ENCODE assay signal across 12 mouse cellular contexts in genomic region chr19:37241201-37241600, GRCm38 (mm10). TPM values are rescaled to one million over a fixed set of nuclear protein-coding genes. Genes with fewer than 3 reads are reported as not detected.
DNase-seq lines count a peak whose midpoint lies in the region; ATAC-seq and TF ChIP-seq lines count a peak whose summit lies in the region.
"Had no signal": no experiment of that assay in that cellular context is flagged by ENCODE, and none has a peak within 500 bp of the region (broad histone marks: within the 10 kb centered on the region; RNA-seq: fewer than 3 reads in every experiment).

No protein-coding gene starts in this region.

- no peak for ATAC-seq in kidney, embryonic 15.5 days (replicated peaks; ENCODE audit: low FRiP score)
- ATAC-seq: forebrain, embryonic 16.5 days had no signal

- no peaks in the 10 kb centered on the region for H3K4me1 ChIP-seq in kidney, adult 2 months (ENCODE audit: control insufficient read depth, insufficient read depth, low read length)
- no peaks in the 10 kb centered on the region for H3K4me1 ChIP-seq in kidney, embryonic 15.5 days

- no peaks in the 10 kb centered on the region for H3K27me3 ChIP-seq in kidney, adult 2 months (replicated peaks; ENCODE audit: control insufficient read depth, insufficient read depth, low read length)
- peaks cover 18% of the 10 kb centered on the region for H3K27me3 ChIP-seq in kidney, embryonic 15.5 days

- no peaks in the 10 kb centered on the region for H3K9me3 ChIP-seq in kidney, embryonic 15.5 days (replicated peaks)
- H3K9me3 ChIP-seq: limb, embryonic 13.5 days had no signal

- no peak overlapping the region for H3K9ac ChIP-seq in kidney, embryonic 15.5 days
- H3K9ac ChIP-seq: hindbrain, embryonic 14.5 days; limb, embryonic 13.5 days had no signal

- peak; percentile 33 for DNase-seq in kidney, adult 2 months
- peak; percentile 42 for DNase-seq in thymus, postnatal 14 days
- DNase-seq in thymus, postnatal 36 days: no peak
- peak; percentile 46 for DNase-seq in ZHBTc4 (ENCODE audit: low read depth, low spot score)
- no peak for DNase-seq in spleen, adult 18-20 months
- no peak for DNase-seq in layer of hippocampus, postnatal 36 days
- DNase-seq: kidney, postnatal 10 days; right cerebral cortex, adult 18-20 months had no signal

- no peak overlapping the region for H3K4me2 ChIP-seq in kidney, embryonic 15.5 days
- H3K4me2 ChIP-seq: hindbrain, embryonic 14.5 days; limb, embryonic 13.5 days had no signal

- no peak overlapping the region for H3K4me3 ChIP-seq in kidney, adult 2 months (ENCODE audit: insufficient read depth, low read depth, low read length)
- H3K4me3 ChIP-seq in kidney, embryonic 15.5 days (replicated peaks): no peak overlapping the region
- H3K4me3 ChIP-seq: limb, embryonic 13.5 days had no signal

- TF ChIP-seq CTCF in kidney, adult 2 months (conservative IDR thresholded peaks at IDR 0.05; ENCODE audit: insufficient read depth, insufficient read length, low read depth, low read length): peak; percentile 18; the same call in 1 of the 2 replicates

- H3K27ac ChIP-seq in kidney, adult 2 months (ENCODE audit: insufficient read depth, low read depth, low read length): no peak overlapping the region
- no peak overlapping the region for H3K27ac ChIP-seq in kidney, embryonic 15.5 days
- H3K27ac ChIP-seq: hindbrain, embryonic 14.5 days; limb, embryonic 13.5 days had no signal

- 79% methylated on average over 5 of the region's 5 CpGs for WGBS in kidney, adult 2 months
- WGBS in kidney, embryonic 15.5 days: 75% methylated on average over 5 of the region's 5 CpGs

- no peak for TF ChIP-seq POLR2A in kidney, adult 2 months (IDR thresholded peaks at IDR 0.05; ENCODE audit: low read depth, low read length)

- H3K36me3 ChIP-seq in kidney, adult 2 months (ENCODE audit: control insufficient read depth, insufficient read depth, low read length): no peaks in the 10 kb centered on the region
- no peaks in the 10 kb centered on the region for H3K36me3 ChIP-seq in kidney, embryonic 15.5 days
- H3K36me3 ChIP-seq: limb, embryonic 13.5 days had no signal

RNA-seq across cellular contexts. Expression of gene Cpeb3, which starts 32.8 kb away (rescaled TPM):
- polyA plus RNA-seq in kidney, adult 2 months (2012; rRNA removed): 14.2 and 16.4 TPM in 2 replicates
- polyA plus RNA-seq in kidney, embryonic 15.5 days (2015; fragmentation: Nextera tagmentation; extraction: Ambion mirVana): 1.2 TPM in 2 replicates
- total RNA-seq in layer of hippocampus, postnatal 36 days (2021): 10 to 100 TPM; 73.2 to 80.7 TPM

RNA-seq across cellular contexts. Expression of gene March5, which starts 33.9 kb away (rescaled TPM):
- polyA plus RNA-seq in kidney, adult 2 months (2012; rRNA removed): 32.0 and 43.0 TPM in 2 replicates
- polyA plus RNA-seq in kidney, embryonic 15.5 days (2015; fragmentation: Nextera tagmentation; extraction: Ambion mirVana): 88.4 and 95.6 TPM in 2 replicates
- total RNA-seq in layer of hippocampus, postnatal 36 days (2021): 10 to 100 TPM; 84.4 to 87.6 TPM

Comparison
In these comparisons a context has a peak if more than half of its experiments do, and no peak if none do; other contexts are left out.
1. DNase-seq: peak in kidney, adult 2 months (single experiment), thymus, postnatal 14 days (single experiment) and ZHBTc4 (single experiment); none in thymus, postnatal 36 days (0 of 2), spleen, adult 18-20 months (0 of 2) and layer of hippocampus, postnatal 36 days (0 of 2).